8 mouse cellular contexts compared by ENCODE assay signal in genomic region chr4:155833836-155834235, GRCm38 (mm10). TPM values are rescaled to one million over a fixed set of nuclear protein-coding genes. Genes with fewer than 3 reads are reported as not detected.
DNase-seq lines count a peak whose midpoint lies in the region; ATAC-seq and TF ChIP-seq lines count a peak whose summit lies in the region.

No protein-coding gene starts in this region.

- peak; percentile 30; the same call in 1 of the 2 replicates for ATAC-seq in frontal cortex, adult (ENCODE audit: low TSS enrichment)
- peak; percentile 48; the same call in 1 of the 2 replicates for ATAC-seq in hindbrain, embryonic 11.5 days (ENCODE audit: low FRiP score)
- peak; percentile 20 for ATAC-seq in lung, postnatal 0 days

- no peaks in the 10 kb centered on the region for H3K9me3 ChIP-seq in hindbrain, embryonic 11.5 days (ENCODE audit: control insufficient read depth, low read length)
- H3K9me3 ChIP-seq in lung, postnatal 0 days (ENCODE audit: low read length), result no peaks in the 10 kb centered on the region

- H3K4me1 ChIP-seq in hindbrain, embryonic 11.5 days (replicated peaks; ENCODE audit: control insufficient read depth, insufficient read depth, low read length), result peaks cover 4% of the 10 kb centered on the region; the same call in 1 of the 2 replicates
- peaks cover 6% of the 10 kb centered on the region; the same call in 1 of the 2 replicates for H3K4me1 ChIP-seq in lung, postnatal 0 days (ENCODE audit: insufficient read depth, low read depth, low read length)

- 0 out of 2 replicates have a peak overlapping the region, but pooled peaks have one; percentile 17 for H3K27ac ChIP-seq in hindbrain, embryonic 11.5 days (ENCODE audit: low read depth, low read length)
- peak overlapping the region; percentile 51 for H3K27ac ChIP-seq in lung, postnatal 0 days (ENCODE audit: low read length)

- TF ChIP-seq EP300 in lung, postnatal 0 days (IDR thresholded peaks at IDR 0.05), result no peak

- no peak overlapping the region for H3K4me3 ChIP-seq in hindbrain, embryonic 11.5 days (ENCODE audit: low read depth, low read length)
- H3K4me3 ChIP-seq in lung, postnatal 0 days (ENCODE audit: low read depth, low read length), result no peak overlapping the region

- no peaks in the 10 kb centered on the region for H3K27me3 ChIP-seq in hindbrain, embryonic 11.5 days (ENCODE audit: control insufficient read depth, insufficient read depth, low read length)
- no peaks in the 10 kb centered on the region for H3K27me3 ChIP-seq in lung, postnatal 0 days (replicated peaks; ENCODE audit: insufficient read depth, low read length)

- WGBS in hindbrain, embryonic 11.5 days, result 45% methylated on average over 2 of the region's 2 CpGs
- WGBS in lung, postnatal 0 days, result 18% methylated on average over 2 of the region's 2 CpGs

- H3K36me3 ChIP-seq in hindbrain, embryonic 11.5 days (ENCODE audit: control insufficient read depth, insufficient read depth, low read length), result no peaks in the 10 kb centered on the region; the same call in 1 of the 2 replicates
- H3K36me3 ChIP-seq in lung, postnatal 0 days (ENCODE audit: insufficient read depth, low read length), result no peaks in the 10 kb centered on the region

- no peak overlapping the region for H3K9ac ChIP-seq in hindbrain, embryonic 11.5 days (ENCODE audit: low read depth, low read length)
- H3K9ac ChIP-seq in lung, postnatal 0 days (replicated peaks; ENCODE audit: low read depth), result no peak overlapping the region

- no peak overlapping the region for H3K4me2 ChIP-seq in hindbrain, embryonic 11.5 days (replicated peaks; ENCODE audit: low read depth, low read length)
- H3K4me2 ChIP-seq in lung, postnatal 0 days (replicated peaks; ENCODE audit: low read depth, low read length), result no peak overlapping the region

- TF ChIP-seq CTCF in lung, postnatal 0 days (IDR thresholded peaks at IDR 0.05), result peak; percentile 78

- peak; percentile 74 for DNase-seq in MEL-GATA-1-ER (ENCODE audit: extremely low read depth, low read depth)
- DNase-seq in cerebellum, adult 8-10 months, result peak; percentile 64
- DNase-seq in hindbrain, embryonic 11.5 days (ENCODE audit: low spot score), result peak; percentile 79
- peak; percentile 79 for DNase-seq in layer of hippocampus, adult 9-11 months
- DNase-seq in lung, postnatal 0 days (ENCODE audit: low spot score), result peak; percentile 93
- peak; percentile 83 for DNase-seq in ovary, postnatal 14 days (ENCODE audit: low spot score)
- DNase-seq in thymus, postnatal 4 days, result peak; percentile 71

RNA-seq across cellular contexts. Expression of gene Aurkaip1, which starts 2.8 kb away (rescaled TPM):
- 112 and 123 TPM in 2 replicates for polyA plus RNA-seq in hindbrain, embryonic 11.5 days (2014; fragmentation: Nextera tagmentation; extraction: Ambion mirVana)
- polyA plus RNA-seq in lung, postnatal 0 days (2015; fragmentation: Nextera tagmentation; extraction: Ambion mirVana), result 117 and 128 TPM in 2 replicates

RNA-seq across cellular contexts. Expression of gene Mxra8, which starts 5.6 kb away (rescaled TPM):
- polyA plus RNA-seq in hindbrain, embryonic 11.5 days (2014; fragmentation: Nextera tagmentation; extraction: Ambion mirVana), result 31.1 and 36.8 TPM in 2 replicates
- polyA plus RNA-seq in lung, postnatal 0 days (2015; fragmentation: Nextera tagmentation; extraction: Ambion mirVana), result 321 and 330 TPM in 2 replicates

RNA-seq across cellular contexts. Expression of gene Dvl1, which starts 13.4 kb away (rescaled TPM):
- 7.5 and 8.8 TPM in 2 replicates for polyA plus RNA-seq in hindbrain, embryonic 11.5 days (2014; fragmentation: Nextera tagmentation; extraction: Ambion mirVana)
- polyA plus RNA-seq in lung, postnatal 0 days (2015; fragmentation: Nextera tagmentation; extraction: Ambion mirVana), result 9.1 and 11.9 TPM in 2 replicates

RNA-seq across cellular contexts. Expression of gene Ccnl2, which starts 21.5 kb away (rescaled TPM):
- polyA plus RNA-seq in hindbrain, embryonic 11.5 days (2014; fragmentation: Nextera tagmentation; extraction: Ambion mirVana), result 163 and 170 TPM in 2 replicates
- 110 and 122 TPM in 2 replicates for polyA plus RNA-seq in lung, postnatal 0 days (2015; fragmentation: Nextera tagmentation; extraction: Ambion mirVana)

RNA-seq across cellular contexts. Expression of gene Tas1r3, which starts 29.3 kb away (rescaled TPM):
- 0.46 TPM in 2 replicates for polyA plus RNA-seq in hindbrain, embryonic 11.5 days (2014; fragmentation: Nextera tagmentation; extraction: Ambion mirVana)
- 0.19 and 0.25 TPM in 2 replicates for polyA plus RNA-seq in lung, postnatal 0 days (2015; fragmentation: Nextera tagmentation; extraction: Ambion mirVana)
